Mouse (Mus musculus): ENCODE data around the gene Akap2. TPM values are rescaled to one million over a fixed set of nuclear protein-coding genes. Genes with fewer than 3 reads are reported as not detected.

The Akap2 gene
- polyA plus RNA-seq, 1 experiment from 2014 or later, result 9.6 TPM

- Histone ChIP-seq H3K36me3 (ENCODE audit: control insufficient read depth, insufficient read depth) (0 out of 2 replicates have a peak, but pooled peaks cover 2% of the 10 kb centered on the region), H3K4me1 (replicated peaks; ENCODE audit: control insufficient read depth, insufficient read depth, low read length) (no peaks in the 10 kb centered on the region), H3K4me2 (replicated peaks; ENCODE audit: low read depth) (no peak overlapping the region), H3K27ac (ENCODE audit: low read depth, low read length) (no peak overlapping the region), H3K4me3 (ENCODE audit: low read depth, low read length) (no peak overlapping the region), H3K9ac (ENCODE audit: low read depth, low read length) (no peak overlapping the region), H3K27me3 (replicated peaks; ENCODE audit: control insufficient read depth, insufficient read depth, low read length) (no peaks in the 10 kb centered on the region), H3K9me3 (ENCODE audit: control insufficient read depth) (no peaks in the 10 kb centered on the region)
- no peak for ATAC-seq
- 79% methylated on average over 5 of the region's 5 CpGs for WGBS
- TF ChIP-seq CTCF (IDR thresholded peaks at IDR 0.05; ENCODE audit: low read depth), result no peak
These were observed 185.2 kb downstream of the Akap2 start for GRCm38 (mm10) chr4:57902619-57903018.

GRCm38 (mm10) chr4:57904211-57904610 is 186.8 kb downstream of the Akap2 start:
- peak; percentile 93 for TF ChIP-seq CTCF (IDR thresholded peaks at IDR 0.05; ENCODE audit: low read depth)
- H3K4me3 ChIP-seq (ENCODE audit: low read depth, low read length), result no peak overlapping the region
- peak overlapping the region; percentile 54 for H3K4me2 ChIP-seq (replicated peaks; ENCODE audit: low read depth)
- peaks cover 8% of the 10 kb centered on the region; the same call in 1 of the 2 replicates for H3K36me3 ChIP-seq (ENCODE audit: control insufficient read depth, insufficient read depth)
- peak; percentile 56; the same call in 1 of the 2 replicates for ATAC-seq
- no peak overlapping the region for H3K27ac ChIP-seq (ENCODE audit: low read depth, low read length)
- no peaks in the 10 kb centered on the region for H3K27me3 ChIP-seq (replicated peaks; ENCODE audit: control insufficient read depth, insufficient read depth, low read length)
- no peaks in the 10 kb centered on the region for H3K9me3 ChIP-seq (ENCODE audit: control insufficient read depth)
- no peak overlapping the region for H3K9ac ChIP-seq (ENCODE audit: low read depth, low read length)
- H3K4me1 ChIP-seq (replicated peaks; ENCODE audit: control insufficient read depth, insufficient read depth, low read length), result no peaks in the 10 kb centered on the region
- WGBS, result 7% methylated on average over 5 of the region's 5 CpGs

GRCm38 (mm10) chr4:57904638-57905037 is 187.2 kb downstream of the Akap2 start:
- 20% methylated on average over 9 of the region's 9 CpGs for WGBS
- H3K36me3 ChIP-seq (ENCODE audit: control insufficient read depth, insufficient read depth), result peaks cover 8% of the 10 kb centered on the region; the same call in 1 of the 2 replicates
- peak; percentile 54; the same call in 1 of the 2 replicates for ATAC-seq
- peak overlapping the region; percentile 54 for H3K4me2 ChIP-seq (replicated peaks; ENCODE audit: low read depth)
- no peak for TF ChIP-seq CTCF (IDR thresholded peaks at IDR 0.05; ENCODE audit: low read depth)
- no peak overlapping the region for H3K27ac ChIP-seq (ENCODE audit: low read depth, low read length)
- H3K4me1 ChIP-seq (replicated peaks; ENCODE audit: control insufficient read depth, insufficient read depth, low read length), result no peaks in the 10 kb centered on the region
- no peak overlapping the region for H3K9ac ChIP-seq (ENCODE audit: low read depth, low read length)
- H3K4me3 ChIP-seq (ENCODE audit: low read depth, low read length), result no peak overlapping the region
- H3K9me3 ChIP-seq (ENCODE audit: control insufficient read depth), result no peaks in the 10 kb centered on the region
- H3K27me3 ChIP-seq (replicated peaks; ENCODE audit: control insufficient read depth, insufficient read depth, low read length), result no peaks in the 10 kb centered on the region

- H3K36me3 ChIP-seq (ENCODE audit: control insufficient read depth, insufficient read depth), result peaks cover 8% of the 10 kb centered on the region; the same call in 1 of the 2 replicates
These were observed 189.3 kb downstream of the Akap2 start for GRCm38 (mm10) chr4:57906708-57907107.

GRCm38 (mm10) chr4:57908860-57909259 is 191.4 kb downstream of the Akap2 start:
- no peaks in the 10 kb centered on the region for H3K4me1 ChIP-seq (replicated peaks; ENCODE audit: control insufficient read depth, insufficient read depth, low read length)
- H3K9ac ChIP-seq (ENCODE audit: low read depth, low read length), result no peak overlapping the region
- H3K9me3 ChIP-seq (ENCODE audit: control insufficient read depth), result no peaks in the 10 kb centered on the region
- no peak overlapping the region for H3K4me3 ChIP-seq (ENCODE audit: low read depth, low read length)
- H3K27me3 ChIP-seq (replicated peaks; ENCODE audit: control insufficient read depth, insufficient read depth, low read length), result no peaks in the 10 kb centered on the region
- no peak overlapping the region for H3K27ac ChIP-seq (ENCODE audit: low read depth, low read length)
- no peak overlapping the region for H3K4me2 ChIP-seq (replicated peaks; ENCODE audit: low read depth)
- peaks cover 8% of the 10 kb centered on the region; the same call in 1 of the 2 replicates for H3K36me3 ChIP-seq (ENCODE audit: control insufficient read depth, insufficient read depth)
- WGBS, result 60% methylated on average over 6 of the region's 6 CpGs
- no peak for TF ChIP-seq CTCF (IDR thresholded peaks at IDR 0.05; ENCODE audit: low read depth)
- no peak for ATAC-seq

More at GRCm38 (mm10) chr4:57906708-57907107, 189.3 kb downstream of the Akap2 start:
- no peaks in the 10 kb centered on the region for H3K9me3 ChIP-seq (ENCODE audit: control insufficient read depth)
- 47% methylated on average over 2 of the region's 2 CpGs for WGBS
- H3K27ac ChIP-seq (ENCODE audit: low read depth, low read length), result no peak overlapping the region
- H3K4me1 ChIP-seq (replicated peaks; ENCODE audit: control insufficient read depth, insufficient read depth, low read length), result no peaks in the 10 kb centered on the region
- H3K4me3 ChIP-seq (ENCODE audit: low read depth, low read length), result no peak overlapping the region
- ATAC-seq, result no peak
- H3K4me2 ChIP-seq (replicated peaks; ENCODE audit: low read depth), result no peak overlapping the region
- no peak for TF ChIP-seq CTCF (IDR thresholded peaks at IDR 0.05; ENCODE audit: low read depth)
- H3K9ac ChIP-seq (ENCODE audit: low read depth, low read length), result no peak overlapping the region
- H3K27me3 ChIP-seq (replicated peaks; ENCODE audit: control insufficient read depth, insufficient read depth, low read length), result no peaks in the 10 kb centered on the region

GRCm38 (mm10) chr4:57913021-57913420 is 195.6 kb downstream of the Akap2 start:
- no peak for ATAC-seq
- no peak overlapping the region for H3K9ac ChIP-seq (ENCODE audit: low read depth, low read length)
- no peak overlapping the region for H3K27ac ChIP-seq (ENCODE audit: low read depth, low read length)
- H3K4me1 ChIP-seq (replicated peaks; ENCODE audit: control insufficient read depth, insufficient read depth, low read length), result 0 out of 2 replicates have a peak, but pooled peaks cover 2% of the 10 kb centered on the region
- H3K4me3 ChIP-seq (ENCODE audit: low read depth, low read length), result no peak overlapping the region
- H3K36me3 ChIP-seq (ENCODE audit: control insufficient read depth, insufficient read depth), result peaks cover 8% of the 10 kb centered on the region; the same call in 1 of the 2 replicates
- no peak for TF ChIP-seq CTCF (IDR thresholded peaks at IDR 0.05; ENCODE audit: low read depth)
- H3K27me3 ChIP-seq (replicated peaks; ENCODE audit: control insufficient read depth, insufficient read depth, low read length), result no peaks in the 10 kb centered on the region
- H3K4me2 ChIP-seq (replicated peaks; ENCODE audit: low read depth), result peak overlapping the region; percentile 68
- H3K9me3 ChIP-seq (ENCODE audit: control insufficient read depth), result no peaks in the 10 kb centered on the region
